Mouse (Mus musculus) ES-Bruce4 (cell line): ENCODE results near the gene Gsx1.

ENCODE experiments used
- CTCF ChIP-seq: IDR thresholded peaks from one replicate; pipeline ENCODE4 v1.8.1; 2011; ENCODE audit warnings: low read depth, low read length
- EP300 ChIP-seq: IDR thresholded peaks from 2 replicates; pipeline ENCODE4 v1.6.1; 2011; ENCODE audit warnings: low read depth, low read length; ENCODE audit not compliant: insufficient read depth
- POLR2A ChIP-seq: IDR thresholded peaks from one replicate; pipeline ENCODE4 v1.8.1; 2011; ENCODE audit warnings: low read length; ENCODE audit not compliant: insufficient read depth

DNA sequence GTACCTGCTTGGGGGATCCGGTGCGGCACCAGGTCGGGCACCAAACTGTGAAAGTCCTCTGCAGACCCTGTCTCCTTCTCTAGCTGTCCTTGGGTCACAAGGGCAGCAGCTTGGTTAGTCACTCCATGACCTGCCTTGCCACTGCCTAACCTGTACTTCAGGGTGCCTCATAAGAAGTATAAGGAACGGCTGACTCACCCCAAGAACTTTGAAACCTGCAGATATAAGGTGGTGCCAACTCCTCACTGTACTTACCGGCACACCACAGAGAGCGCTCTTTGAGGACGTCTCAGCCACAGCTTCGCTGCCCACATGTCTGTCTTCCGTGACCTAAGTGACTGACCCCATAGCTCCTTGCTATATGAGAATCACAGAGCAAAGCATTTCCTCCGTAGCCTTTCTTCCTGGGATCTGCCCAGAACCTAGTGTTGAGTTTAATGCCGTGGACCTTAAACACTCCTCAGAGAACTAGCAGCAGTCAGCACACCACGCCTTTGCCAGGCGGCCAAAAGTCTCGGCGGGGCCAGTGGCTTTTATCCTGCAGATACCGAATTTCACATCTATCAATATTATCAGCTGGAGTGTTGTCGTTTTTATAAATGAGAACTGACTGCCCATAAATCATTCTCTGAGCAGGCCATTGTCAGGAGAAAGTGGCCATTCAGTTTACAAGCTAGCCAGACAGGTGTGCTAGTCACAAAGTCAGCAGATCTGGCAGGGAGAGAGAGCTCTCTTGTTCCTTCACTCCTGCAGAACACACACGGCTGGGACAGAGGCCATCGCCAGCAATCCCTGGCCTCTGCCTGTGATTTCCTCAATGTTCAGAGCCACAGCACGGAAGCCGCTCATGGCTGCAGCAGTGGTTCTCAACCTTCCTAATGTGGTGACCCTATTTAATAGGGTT lies 47.2 kb downstream of the Gsx1 start:
- no peak for TF ChIP-seq CTCF
- TF ChIP-seq POLR2A, result no peak
- TF ChIP-seq EP300, result no peak
